Mouse (Mus musculus): ENCODE results near the gene Gimap3. TPM values are rescaled to one million over a fixed set of nuclear protein-coding genes. Genes with fewer than 3 reads are reported as not detected.
A peak's percentile ranks its signal among the peaks of the same experiment; 100 is the strongest.

The Gimap3 gene
- polyA plus RNA-seq, 1 experiment from 2014 or later = not detected

DNA sequence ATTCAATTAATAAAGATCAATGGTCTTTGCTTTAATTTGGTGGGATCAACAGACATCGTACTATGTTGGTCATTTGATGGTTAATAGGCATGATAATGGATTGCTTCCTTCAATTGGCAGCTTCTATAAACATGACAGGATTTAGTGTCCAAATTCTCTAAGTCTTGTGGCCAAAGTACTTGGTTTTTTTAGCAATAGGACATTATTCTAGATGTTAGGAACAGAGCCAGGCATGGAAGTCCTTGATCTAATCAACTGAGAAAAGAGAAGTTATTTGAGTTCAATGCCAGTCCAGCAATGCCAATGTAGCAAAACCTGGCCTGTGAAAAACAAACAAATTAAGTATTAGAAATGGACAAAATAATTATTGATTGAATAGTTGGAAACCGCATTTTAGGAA is 14.9 kb upstream of the Gimap3 start:
- DNase-seq (ENCODE audit: low spot score) = no peak
- H3K9ac ChIP-seq (ENCODE audit: low read length) = no peak overlapping the region
- H3K27me3 ChIP-seq (replicated peaks; ENCODE audit: control insufficient read depth, insufficient read depth, low read length) = no peaks in the 10 kb centered on the region
- H3K4me1 ChIP-seq (ENCODE audit: control insufficient read depth, insufficient read depth, low read length) = no peaks in the 10 kb centered on the region
- no peak overlapping the region for H3K4me3 ChIP-seq (ENCODE audit: low read depth, low read length)
- no peaks in the 10 kb centered on the region for H3K9me3 ChIP-seq (replicated peaks; ENCODE audit: control insufficient read depth, low read length)
- no peak for ATAC-seq
- no peak overlapping the region for H3K4me2 ChIP-seq (ENCODE audit: low read length)
- H3K36me3 ChIP-seq (ENCODE audit: control insufficient read depth, insufficient read depth, low read length) = no peaks in the 10 kb centered on the region
- WGBS = 82% methylated on average over 2 of the region's 2 CpGs
- H3K27ac ChIP-seq (ENCODE audit: low read depth, low read length) = no peak overlapping the region

DNA sequence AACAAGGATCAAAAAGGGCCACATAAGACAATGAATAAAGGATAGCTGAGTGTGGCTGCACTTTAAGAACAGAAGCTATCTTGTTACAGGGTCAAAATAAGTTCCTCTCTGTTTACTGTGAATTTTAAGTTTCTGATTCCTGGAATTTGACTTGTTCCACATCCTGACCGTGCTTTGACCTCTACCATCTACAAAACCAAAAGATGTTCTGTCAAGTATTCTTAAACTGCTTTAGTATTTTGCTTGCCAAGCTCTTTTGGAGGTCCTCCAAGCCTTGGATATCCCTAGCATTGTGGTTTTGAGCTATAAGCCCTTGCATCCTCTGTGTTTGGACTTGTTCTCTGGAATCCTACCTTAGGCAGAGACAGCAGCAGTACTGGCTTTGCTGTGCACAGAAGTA is 14.5 kb upstream of the Gimap3 start:
- Histone ChIP-seq H3K27ac (ENCODE audit: low read depth, low read length) (no peak overlapping the region), H3K27me3 (replicated peaks; ENCODE audit: control insufficient read depth, insufficient read depth, low read length) (no peaks in the 10 kb centered on the region), H3K4me1 (ENCODE audit: control insufficient read depth, insufficient read depth, low read length) (no peaks in the 10 kb centered on the region), H3K9ac (ENCODE audit: low read length) (no peak overlapping the region), H3K36me3 (ENCODE audit: control insufficient read depth, insufficient read depth, low read length) (no peaks in the 10 kb centered on the region), H3K4me3 (ENCODE audit: low read depth, low read length) (no peak overlapping the region), H3K4me2 (ENCODE audit: low read length) (no peak overlapping the region), H3K9me3 (replicated peaks; ENCODE audit: control insufficient read depth, low read length) (no peaks in the 10 kb centered on the region)
- 85% methylated on average over 1 of the region's 1 CpGs for WGBS
- DNase-seq (ENCODE audit: low spot score) = no peak
- no peak for ATAC-seq

DNA sequence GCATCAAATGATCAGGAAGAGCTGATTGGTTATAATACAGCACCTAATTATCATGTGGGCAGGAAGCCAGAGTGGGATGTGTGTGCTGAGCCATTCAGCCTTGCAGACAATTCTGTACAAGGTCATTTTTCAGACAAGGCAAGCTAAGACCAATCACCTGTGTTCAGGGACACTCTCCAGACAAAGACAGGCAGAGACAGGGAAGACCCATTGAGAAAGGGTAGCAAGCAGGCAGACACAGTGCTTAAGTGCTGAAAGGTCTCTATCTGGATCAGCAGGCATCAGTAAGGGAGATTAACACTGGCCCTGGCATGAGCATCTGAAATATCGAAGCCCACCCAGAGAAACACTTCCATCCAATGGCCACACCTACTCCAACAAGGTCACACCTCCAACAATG is 13.8 kb upstream of the Gimap3 start:
- Histone ChIP-seq H3K9me3 (replicated peaks; ENCODE audit: control insufficient read depth, low read length) (no peaks in the 10 kb centered on the region), H3K36me3 (ENCODE audit: control insufficient read depth, insufficient read depth, low read length) (no peaks in the 10 kb centered on the region), H3K9ac (ENCODE audit: low read length) (no peak overlapping the region), H3K4me2 (ENCODE audit: low read length) (no peak overlapping the region), H3K27me3 (replicated peaks; ENCODE audit: control insufficient read depth, insufficient read depth, low read length) (no peaks in the 10 kb centered on the region), H3K27ac (ENCODE audit: low read depth, low read length) (no peak overlapping the region), H3K4me1 (ENCODE audit: control insufficient read depth, insufficient read depth, low read length) (no peaks in the 10 kb centered on the region), H3K4me3 (ENCODE audit: low read depth, low read length) (no peak overlapping the region)
- ATAC-seq (no peak), DNase-seq (ENCODE audit: low spot score) (no peak)
- WGBS = 90% methylated on average over 1 of the region's 1 CpGs

DNA sequence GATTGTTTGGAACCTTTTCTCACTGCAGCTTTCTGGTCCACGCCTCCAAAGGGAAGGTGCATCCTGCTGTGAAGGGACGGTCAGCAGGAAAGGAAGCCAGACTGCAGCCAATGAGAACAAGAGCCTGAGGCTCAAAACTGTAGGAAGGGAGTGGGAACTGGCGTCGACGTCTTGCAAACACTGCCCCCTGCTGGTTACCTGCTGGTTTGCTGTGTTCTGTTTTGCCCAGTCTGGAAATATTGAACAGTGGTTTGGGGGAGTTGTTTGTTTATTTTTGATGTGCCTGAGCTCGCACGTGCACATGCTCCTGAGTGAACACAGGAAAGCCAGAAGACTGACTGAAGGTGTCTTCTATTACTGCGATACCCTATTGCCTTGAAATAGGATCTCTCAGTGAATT is 1.4 kb upstream of the Gimap3 start:
- Histone ChIP-seq H3K4me1 (ENCODE audit: control insufficient read depth, insufficient read depth, low read length) (no peaks in the 10 kb centered on the region), H3K4me2 (ENCODE audit: low read length) (no peak overlapping the region), H3K9me3 (replicated peaks; ENCODE audit: control insufficient read depth, low read length) (no peaks in the 10 kb centered on the region), H3K27me3 (replicated peaks; ENCODE audit: control insufficient read depth, insufficient read depth, low read length) (no peaks in the 10 kb centered on the region), H3K4me3 (ENCODE audit: low read depth, low read length) (no peak overlapping the region), H3K36me3 (ENCODE audit: control insufficient read depth, insufficient read depth, low read length) (no peaks in the 10 kb centered on the region), H3K27ac (ENCODE audit: low read depth, low read length) (no peak overlapping the region), H3K9ac (ENCODE audit: low read length) (no peak overlapping the region)
- ATAC-seq (peak; percentile 58; the same call in 1 of the 2 replicates), DNase-seq (ENCODE audit: low spot score) (peak; percentile 80)
- 11% methylated on average over 8 of the region's 8 CpGs for WGBS

DNA sequence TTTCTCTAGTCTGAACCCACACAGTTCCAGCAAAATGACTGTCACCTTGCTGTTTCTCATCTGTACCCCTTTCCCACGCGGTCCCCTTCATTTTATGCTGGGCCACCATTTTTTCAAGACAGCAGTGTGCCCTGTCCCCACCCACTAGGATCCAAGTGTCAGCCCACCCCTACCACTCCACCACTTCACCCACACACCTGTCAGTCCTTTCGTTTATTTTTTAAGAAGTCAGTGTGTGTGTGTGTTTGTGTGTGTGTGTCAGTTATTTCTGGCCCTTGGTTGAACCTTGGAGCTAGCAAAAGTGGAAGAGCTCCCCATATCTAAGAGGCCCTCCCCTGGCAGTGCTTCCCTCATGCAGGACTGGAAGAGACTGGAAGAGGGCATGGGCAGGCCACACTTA is 1.7 kb downstream of the Gimap3 start:
- Histone ChIP-seq H3K36me3 (ENCODE audit: control insufficient read depth, insufficient read depth, low read length) (no peaks in the 10 kb centered on the region), H3K27ac (ENCODE audit: low read depth, low read length) (no peak overlapping the region), H3K4me2 (ENCODE audit: low read length) (no peak overlapping the region), H3K4me3 (ENCODE audit: low read depth, low read length) (no peak overlapping the region), H3K4me1 (ENCODE audit: control insufficient read depth, insufficient read depth, low read length) (no peaks in the 10 kb centered on the region), H3K9me3 (replicated peaks; ENCODE audit: control insufficient read depth, low read length) (no peaks in the 10 kb centered on the region), H3K27me3 (replicated peaks; ENCODE audit: control insufficient read depth, insufficient read depth, low read length) (no peaks in the 10 kb centered on the region), H3K9ac (ENCODE audit: low read length) (no peak overlapping the region)
- DNase-seq (ENCODE audit: low spot score) (no peak), ATAC-seq (no peak)
- WGBS = 90% methylated on average over 3 of the region's 3 CpGs

DNA sequence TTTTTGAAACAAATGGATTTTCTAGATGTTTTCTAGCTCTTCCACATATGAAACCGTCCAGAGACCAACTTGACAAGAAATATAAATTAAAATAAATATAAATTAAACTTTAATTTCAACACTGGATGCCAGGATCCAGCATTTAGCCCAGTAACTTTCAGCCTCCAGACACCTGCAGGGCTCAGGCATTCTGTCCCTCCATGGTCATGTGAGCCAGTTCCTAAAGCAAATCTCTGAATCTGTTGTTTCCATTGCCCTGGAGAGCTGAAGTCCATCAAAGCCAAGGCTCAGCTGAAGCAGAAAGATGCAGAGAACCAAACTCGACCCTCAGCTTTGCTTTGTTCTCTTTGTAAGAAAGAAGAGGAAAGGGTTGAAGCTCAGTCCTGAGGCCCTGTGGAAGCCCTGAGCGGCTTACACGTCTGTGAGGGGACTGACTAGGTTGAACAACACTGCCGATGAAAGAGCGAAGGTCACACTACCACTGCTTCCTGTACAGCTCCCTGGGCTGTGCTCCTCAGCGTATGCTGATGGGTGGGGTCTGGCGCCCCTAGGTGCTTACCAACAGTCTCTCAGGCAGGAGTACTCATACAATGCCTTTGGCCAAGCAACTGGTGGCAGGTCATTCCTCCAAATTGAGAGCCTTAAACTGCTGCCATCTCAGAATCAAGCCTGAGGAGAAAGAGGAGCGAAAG is 2.3 kb downstream of the Gimap3 start:
- no peaks in the 10 kb centered on the region for H3K36me3 ChIP-seq (ENCODE audit: control insufficient read depth, insufficient read depth, low read length)
- H3K9me3 ChIP-seq (replicated peaks; ENCODE audit: control insufficient read depth, low read length) = no peaks in the 10 kb centered on the region
- no peak overlapping the region for H3K4me2 ChIP-seq (ENCODE audit: low read length)
- H3K9ac ChIP-seq (ENCODE audit: low read length) = no peak overlapping the region
- no peak for ATAC-seq
- no peaks in the 10 kb centered on the region for H3K4me1 ChIP-seq (ENCODE audit: control insufficient read depth, insufficient read depth, low read length)
- no peaks in the 10 kb centered on the region for H3K27me3 ChIP-seq (replicated peaks; ENCODE audit: control insufficient read depth, insufficient read depth, low read length)
- 71% methylated on average over 9 of the region's 9 CpGs for WGBS
- DNase-seq (ENCODE audit: low spot score) = no peak
- no peak overlapping the region for H3K27ac ChIP-seq (ENCODE audit: low read depth, low read length)
- H3K4me3 ChIP-seq (ENCODE audit: low read depth, low read length) = no peak overlapping the region

DNA sequence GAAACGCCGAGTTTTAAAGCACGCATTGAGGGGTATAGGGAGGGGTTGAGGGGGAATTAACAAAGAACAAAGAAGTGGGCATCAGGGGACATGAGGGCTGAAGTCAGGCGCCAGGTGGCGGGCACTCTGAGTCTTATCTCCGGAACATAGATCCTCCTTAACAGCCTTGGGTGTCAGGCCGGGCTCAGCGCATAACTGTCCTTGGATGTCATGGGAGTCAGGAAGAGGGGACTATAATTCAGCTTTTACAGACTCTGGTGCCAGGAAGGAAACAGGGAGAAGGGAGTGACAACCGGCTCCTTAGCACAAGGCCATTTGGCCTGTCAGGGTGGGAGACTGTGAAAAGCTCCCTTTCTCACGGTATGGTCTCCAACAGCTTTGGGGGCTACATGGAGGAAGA is 6.2 kb downstream of the Gimap3 start:
- H3K27me3 ChIP-seq (replicated peaks; ENCODE audit: control insufficient read depth, insufficient read depth, low read length) = no peaks in the 10 kb centered on the region
- DNase-seq (ENCODE audit: low spot score) = no peak
- H3K27ac ChIP-seq (ENCODE audit: low read depth, low read length) = no peak overlapping the region
- WGBS = 93% methylated on average over 10 of the region's 10 CpGs
- no peaks in the 10 kb centered on the region for H3K4me1 ChIP-seq (ENCODE audit: control insufficient read depth, insufficient read depth, low read length)
- ATAC-seq = no peak
- H3K4me2 ChIP-seq (ENCODE audit: low read length) = no peak overlapping the region
- H3K9ac ChIP-seq (ENCODE audit: low read length) = no peak overlapping the region
- no peaks in the 10 kb centered on the region for H3K36me3 ChIP-seq (ENCODE audit: control insufficient read depth, insufficient read depth, low read length)
- no peaks in the 10 kb centered on the region for H3K9me3 ChIP-seq (replicated peaks; ENCODE audit: control insufficient read depth, low read length)
- no peak overlapping the region for H3K4me3 ChIP-seq (ENCODE audit: low read depth, low read length)

DNA sequence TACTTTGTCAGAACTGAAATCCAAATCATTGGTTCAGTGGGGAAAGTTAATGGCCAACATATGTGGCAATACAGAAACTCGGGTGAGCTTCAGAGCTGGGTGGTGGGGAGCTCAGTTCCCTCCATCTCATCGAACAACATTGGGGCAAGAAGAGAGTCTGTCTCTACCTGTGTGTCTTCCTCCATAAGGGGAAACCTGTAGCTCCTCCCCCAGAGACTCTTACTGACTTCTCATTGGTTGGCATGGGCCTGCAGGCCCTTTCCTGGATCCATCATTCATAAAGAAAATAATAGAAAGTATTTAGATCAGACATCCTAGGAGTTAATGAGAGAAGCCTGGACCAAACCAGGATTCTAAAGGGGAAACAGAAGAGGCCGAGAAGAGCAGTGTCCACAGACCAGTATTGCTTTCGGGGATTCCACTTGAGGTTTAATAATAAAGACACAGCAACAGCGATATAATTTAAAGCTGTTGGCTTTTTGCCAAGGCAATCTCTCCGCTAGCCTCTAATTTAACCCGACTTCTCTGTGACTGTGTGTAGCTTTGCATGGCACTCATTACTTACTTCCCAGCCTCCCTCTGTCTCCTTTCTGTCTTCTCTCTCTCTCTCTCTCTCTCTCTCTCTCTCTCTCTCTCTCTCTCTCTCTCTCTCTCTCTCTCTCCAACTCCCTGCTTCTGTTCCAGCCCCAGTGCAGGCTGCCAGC is 6.9 kb downstream of the Gimap3 start:
- WGBS = 70% methylated on average over 7 of the region's 7 CpGs
- ATAC-seq = no peak

More for the DNA sequence above, 6.9 kb downstream of the Gimap3 start:
- Histone ChIP-seq H3K36me3 (ENCODE audit: control insufficient read depth, insufficient read depth, low read length) (no peaks in the 10 kb centered on the region), H3K27me3 (replicated peaks; ENCODE audit: control insufficient read depth, insufficient read depth, low read length) (no peaks in the 10 kb centered on the region), H3K4me1 (ENCODE audit: control insufficient read depth, insufficient read depth, low read length) (no peaks in the 10 kb centered on the region), H3K9me3 (replicated peaks; ENCODE audit: control insufficient read depth, low read length) (no peaks in the 10 kb centered on the region), H3K4me3 (ENCODE audit: low read depth, low read length) (no peak overlapping the region), H3K4me2 (ENCODE audit: low read length) (no peak overlapping the region), H3K27ac (ENCODE audit: low read depth, low read length) (no peak overlapping the region), H3K9ac (ENCODE audit: low read length) (no peak overlapping the region)
- DNase-seq (ENCODE audit: low spot score) = peak; percentile 18
